Mouse (Mus musculus) testis, adult 2 months (tissue): ENCODE results near the gene Cdkl2.

Experiments
- CTCF ChIP-seq: fragments of 200-500 bp; IDR thresholded peaks from 2 replicates; pipeline ENCODE4 v1.5.1; 2012; ENCODE audit warnings: low read depth, mild to moderate bottlenecking, inconsistent platforms, low read length, moderate library complexity; ENCODE audit not compliant: control insufficient read depth, insufficient read depth, insufficient replicate concordance
- POLR2A ChIP-seq: fragments of 200-500 bp; IDR thresholded peaks from 2 replicates; pipeline ENCODE4 v1.6.1; 2012; ENCODE audit warnings: low read depth, mild to moderate bottlenecking, inconsistent platforms, low read length, moderate library complexity; ENCODE audit not compliant: control insufficient read depth

GRCm38 (mm10) chr5:92019960-92020359, 23.7 kb downstream of the Cdkl2 start:
- no peak for TF ChIP-seq CTCF
- TF ChIP-seq POLR2A = no peak
